Mouse (Mus musculus) MEL (cell line): ENCODE data around the gene Lsamp. TPM values are rescaled to one million over a fixed set of nuclear protein-coding genes. Genes with fewer than 3 reads are reported as not detected.

Experiments
- DNase-seq: peaks from one replicate; pipeline ENCODE4 v3.0.0; 2011; ENCODE audit warnings: low read depth, low spot score
- H3K27ac ChIP-seq: 2 replicates; pipeline ENCODE4 v1.5.1; 2012; ENCODE audit warnings: low read depth, mild to moderate bottlenecking, control low read depth, low read length, moderate library complexity; ENCODE audit not compliant: control insufficient read depth
- H3K27me3 ChIP-seq, 2 experiments: fragments of 150-350 bp in 1 of 2; sonication (generic) in 1 of 2; 2 replicates each; pipeline ENCODE4 v1.6.1; 2012; ENCODE audit warnings: low read length in 2 of 2, mild to moderate bottlenecking in 2 of 2, improper control_type of control experiment in 1 of 2, moderate library complexity in 1 of 2; ENCODE audit not compliant: insufficient read depth in 2 of 2, control insufficient read depth in 1 of 2
- H3K36me3 ChIP-seq, 2 experiments: 2 replicates each; pipeline ENCODE4 v1.6.1; 2012 to 2014; ENCODE audit warnings: low read length in 2 of 2, improper control_type of control experiment in 1 of 2, inconsistent platforms in 1 of 2, mild to moderate bottlenecking in 1 of 2; ENCODE audit not compliant: insufficient read depth in 2 of 2, control insufficient read depth in 1 of 2
- H3K4me1 ChIP-seq, 2 experiments: fragments of 150-350 bp in 1 of 2; sonication (generic) in 1 of 2; 2 replicates each; pipeline ENCODE4 v1.6.1; 2012; ENCODE audit warnings: low read length in 2 of 2, improper control_type of control experiment in 1 of 2, mild to moderate bottlenecking in 1 of 2; ENCODE audit not compliant: insufficient read depth in 2 of 2, control insufficient read depth in 1 of 2
- H3K4me3 ChIP-seq, 2 experiments: fragments of 150-350 bp in 1 of 2; sonication (generic) in 1 of 2; 2 replicates each; pipeline ENCODE4 v1.5.1; 2012; ENCODE audit warnings: low read depth in 2 of 2, low read length in 2 of 2, mild to moderate bottlenecking in 2 of 2, moderate library complexity in 2 of 2, control low read depth in 1 of 2, improper control_type of control experiment in 1 of 2; ENCODE audit not compliant: control insufficient read depth in 1 of 2, insufficient read depth in 1 of 2
- H3K79me2 ChIP-seq: 2 replicates; pipeline ENCODE4 v1.6.1; 2012; ENCODE audit warnings: mild to moderate bottlenecking, low read length, moderate library complexity; ENCODE audit not compliant: control insufficient read depth, poor library complexity, insufficient read depth
- H3K9ac ChIP-seq: 2 replicates; pipeline ENCODE4 v1.6.1; 2012; ENCODE audit warnings: low read depth, mild to moderate bottlenecking, control low read depth, low read length, moderate library complexity; ENCODE audit not compliant: control insufficient read depth, poor library complexity, severe bottlenecking
- H3K9me3 ChIP-seq: fragments of 150-350 bp; sonication (generic); replicated peaks from 2 replicates; pipeline ENCODE4 v1.6.1; 2012; ENCODE audit warnings: mild to moderate bottlenecking, low read length, improper control_type of control experiment, moderate library complexity; ENCODE audit not compliant: insufficient read depth
- BHLHE40 ChIP-seq: IDR thresholded peaks from 2 replicates; pipeline ENCODE4 v1.6.1; 2012; ENCODE audit warnings: low read depth, mild to moderate bottlenecking, inconsistent platforms, low read length, improper control_type of control experiment, borderline replicate concordance
- CHD1 ChIP-seq: IDR thresholded peaks from 2 replicates; pipeline ENCODE4 v1.6.1; 2012; ENCODE audit warnings: low read depth, mild to moderate bottlenecking, inconsistent platforms, low read length, improper control_type of control experiment
- CTCF ChIP-seq, 3 experiments: IDR thresholded peaks in 2 of 3; conservative IDR thresholded peaks in 1 of 3; 2 replicates each; pipeline ENCODE4 v1.5.1; 2011 to 2012; ENCODE audit warnings: low read length in 3 of 3, low read depth in 2 of 3, mild to moderate bottlenecking in 2 of 3, improper control_type of control experiment in 1 of 3, inconsistent platforms in 1 of 3, mixed read lengths in 1 of 3, moderate library complexity in 1 of 3; ENCODE audit not compliant: control insufficient read depth in 1 of 3, insufficient read depth in 1 of 3, poor library complexity in 1 of 3, severe bottlenecking in 1 of 3
- ELF1 ChIP-seq: IDR thresholded peaks from 2 replicates; pipeline ENCODE4 v1.6.1; 2014; ENCODE audit warnings: low read depth, mild to moderate bottlenecking, inconsistent platforms, low read length, improper control_type of control experiment, moderate library complexity
- ETS1 ChIP-seq: IDR thresholded peaks from 2 replicates; pipeline ENCODE4 v1.6.1; 2012; ENCODE audit warnings: low read depth, mild to moderate bottlenecking, inconsistent platforms, low read length, improper control_type of control experiment, moderate library complexity
- GABPA ChIP-seq: IDR thresholded peaks from 2 replicates; pipeline ENCODE4 v1.6.1; 2012; ENCODE audit warnings: low read depth, mild to moderate bottlenecking, inconsistent platforms, low read length, improper control_type of control experiment, moderate library complexity
- JUND ChIP-seq: IDR thresholded peaks from 2 replicates; pipeline ENCODE4 v1.6.1; 2011; ENCODE audit warnings: low read depth, mild to moderate bottlenecking, improper control_type of control experiment, low read length
- MAFK ChIP-seq: IDR thresholded peaks from 2 replicates; pipeline ENCODE4 v1.6.1; 2011; ENCODE audit warnings: low read depth, mild to moderate bottlenecking, low read length, improper control_type of control experiment, borderline replicate concordance
- MEF2A ChIP-seq: IDR thresholded peaks from 2 replicates; pipeline ENCODE4 v1.6.1; 2014; ENCODE audit warnings: low read depth, mild to moderate bottlenecking, inconsistent platforms, low read length, improper control_type of control experiment; ENCODE audit not compliant: poor library complexity, insufficient replicate concordance, severe bottlenecking; ENCODE audit errors: extremely low read depth
- MYB ChIP-seq: IDR thresholded peaks from 2 replicates; pipeline ENCODE4 v1.6.1; 2011; ENCODE audit warnings: mild to moderate bottlenecking, low read depth, low read length, improper control_type of control experiment
- MYC ChIP-seq: IDR thresholded peaks from 2 replicates; pipeline ENCODE4 v1.6.1; 2011; ENCODE audit warnings: low read depth, mild to moderate bottlenecking, low read length, improper control_type of control experiment, moderate library complexity
- NELFE ChIP-seq: IDR thresholded peaks from 2 replicates; pipeline ENCODE4 v1.6.1; 2011; ENCODE audit warnings: low read depth, low read length, improper control_type of control experiment
- NRF1 ChIP-seq: IDR thresholded peaks from 2 replicates; pipeline ENCODE4 v1.6.1; 2014; ENCODE audit warnings: low read depth, mild to moderate bottlenecking, inconsistent platforms, low read length, improper control_type of control experiment, moderate library complexity; ENCODE audit not compliant: poor library complexity, insufficient read depth, severe bottlenecking
- POLR2A ChIP-seq, 2 experiments: IDR thresholded peaks; 2 replicates each; pipeline ENCODE4 v1.6.1; 2011 to 2012; ENCODE audit warnings: low read length in 2 of 2, mild to moderate bottlenecking in 2 of 2, control low read depth in 1 of 2, improper control_type of control experiment in 1 of 2, low read depth in 1 of 2, moderate library complexity in 1 of 2; ENCODE audit not compliant: control insufficient read depth in 1 of 2, insufficient read depth in 1 of 2, poor library complexity in 1 of 2
- RAD21 ChIP-seq: IDR thresholded peaks from 2 replicates; pipeline ENCODE4 v1.6.1; 2011; ENCODE audit warnings: mild to moderate bottlenecking, low read depth, low read length, improper control_type of control experiment
- RCOR1 ChIP-seq: IDR thresholded peaks from 2 replicates; pipeline ENCODE4 v1.6.1; 2012; ENCODE audit warnings: low read depth, mild to moderate bottlenecking, inconsistent platforms, low read length, improper control_type of control experiment
- TAL1 ChIP-seq: IDR thresholded peaks from 2 replicates; pipeline ENCODE4 v1.6.1; 2012; ENCODE audit warnings: mild to moderate bottlenecking, inconsistent platforms, low read length, moderate library complexity, mixed read lengths
- TBP ChIP-seq: IDR thresholded peaks from 2 replicates; pipeline ENCODE4 v1.8.0; 2011; ENCODE audit warnings: low read depth, low read length, improper control_type of control experiment
- USF1 ChIP-seq: IDR thresholded peaks from 2 replicates; pipeline ENCODE4 v1.6.1; 2014; ENCODE audit warnings: low read depth, mild to moderate bottlenecking, inconsistent platforms, low read length, improper control_type of control experiment, moderate library complexity
- USF2 ChIP-seq, 2 experiments: IDR thresholded peaks; 2 replicates each; pipeline ENCODE4 v1.6.1; 2011 to 2012; ENCODE audit warnings: improper control_type of control experiment in 2 of 2, low read length in 2 of 2, borderline replicate concordance in 1 of 2, inconsistent platforms in 1 of 2, low read depth in 1 of 2, mild to moderate bottlenecking in 1 of 2; ENCODE audit not compliant: insufficient read depth in 1 of 2
- ZKSCAN1 ChIP-seq: IDR thresholded peaks from 2 replicates; pipeline ENCODE4 v1.6.1; 2012; ENCODE audit warnings: low read depth, mild to moderate bottlenecking, inconsistent platforms, low read length, improper control_type of control experiment, moderate library complexity
- ZNF384 ChIP-seq: IDR thresholded peaks from 2 replicates; pipeline ENCODE4 v1.6.1; 2012; ENCODE audit warnings: low read depth, mild to moderate bottlenecking, inconsistent platforms, low read length, improper control_type of control experiment
- polyA plus RNA-seq, 2 experiments: library from polyadenylated mRNA; stranded (reverse) in 1 of 2; unstranded in 1 of 2; fragments of >175 nt in 1 of 2; fragments of >200 nt in 1 of 2; gene quantifications; 2 replicates each; pipeline versions ENCODE4 v1.2.1 to v1.2.4; 2012; ENCODE audit warnings: low replicate concordance in 2 of 2, low read depth in 1 of 2; ENCODE audit not compliant: insufficient read length in 2 of 2, insufficient read depth in 1 of 2, missing spikeins in 1 of 2
- total RNA-seq: library from RNA; depleted of rRNA; stranded (reverse); fragments of 300-350 nt; gene quantifications from 2 replicates; pipeline ENCODE4 v1.2.3, GENCODE M21; 2012

The Lsamp gene
- total and polyA plus RNA-seq, 3 experiments, result 0.42 TPM; not detected in 2

GRCm38 (mm10) chr16:40567431-40567941 lies 583.3 kb downstream of the Lsamp start:
- TF ChIP-seq CHD1, result no peak
- TF ChIP-seq USF2 (IDR thresholded peaks at IDR 0.05; ENCODE audit: borderline replicate concordance in 1 of 2, insufficient read depth in 1 of 2, low read depth in 1 of 2, low read length in 2 of 2), result no peak
- no peak for TF ChIP-seq NELFE
- TF ChIP-seq ZKSCAN1, result no peak
- no peak for TF ChIP-seq JUND
- no peak for TF ChIP-seq ETS1
- no peak for TF ChIP-seq GABPA
- TF ChIP-seq, all 39 proteins: peak for 0
- Histone ChIP-seq H3K27me3 (no peaks in the 10 kb centered on the region), H3K79me2 (no peaks in the 10 kb centered on the region), H3K4me1 (no peaks in the 10 kb centered on the region), H3K4me3 (no peak overlapping the region), H3K9ac (no peak overlapping the region), H3K27ac (no peak overlapping the region), H3K9me3 (no peaks in the 10 kb centered on the region), H3K36me3 (no peaks in the 10 kb centered on the region)
- DNase-seq, result no peak

- H3K9me3 ChIP-seq, result no peaks in the 10 kb centered on the region
- no peak for DNase-seq
- no peaks in the 10 kb centered on the region for H3K4me1 ChIP-seq
- H3K79me2 ChIP-seq, result no peaks in the 10 kb centered on the region
- H3K27me3 ChIP-seq, result no peaks in the 10 kb centered on the region
- no peak overlapping the region for H3K4me3 ChIP-seq
- no peak overlapping the region for H3K27ac ChIP-seq
- TF ChIP-seq ZNF384 (no peak), ELF1 (no peak), NRF1 (no peak), CHD1 (no peak), MEF2A (no peak), POLR2A (IDR thresholded peaks at IDR 0.05; ENCODE audit: control insufficient read depth in 1 of 2, insufficient read depth in 1 of 2, low read depth in 1 of 2, low read length in 2 of 2, poor library complexity in 1 of 2) (no peak), CTCF (IDR thresholded peaks at IDR 0.05 in 2 of 3, conservative IDR thresholded peaks at IDR 0.05 in 1 of 3; ENCODE audit: control insufficient read depth in 1 of 3, insufficient read depth in 1 of 3, low read depth in 2 of 3, low read length in 3 of 3, poor library complexity in 1 of 3, severe bottlenecking in 1 of 3) (no peak), TAL1 (no peak), USF1 (no peak), JUND (no peak), RAD21 (no peak), BHLHE40 (no peak), MYC (no peak), TBP (no peak), USF2 (IDR thresholded peaks at IDR 0.05; ENCODE audit: borderline replicate concordance in 1 of 2, insufficient read depth in 1 of 2, low read depth in 1 of 2, low read length in 2 of 2) (no peak), MYB (no peak), RCOR1 (no peak), ZKSCAN1 (no peak), MAFK (no peak)
- no peak overlapping the region for H3K9ac ChIP-seq
- H3K36me3 ChIP-seq, result no peaks in the 10 kb centered on the region
Measured at GRCm38 (mm10) chr16:40572085-40572745, 588.1 kb downstream of the Lsamp start.
